Mouse (Mus musculus) liver, postnatal 0 days (tissue): ENCODE data around the gene Bap1. TPM values are rescaled to one million over a fixed set of nuclear protein-coding genes. Genes with fewer than 3 reads are reported as not detected.

Experiments
- ATAC-seq: fragments of 200-750 bp; cut with Nextera tagmentation; 2 replicates; pipeline ENCODE4 v1.8.0; 2017; ENCODE audit warnings: mild to moderate bottlenecking, moderate library complexity
- DNase-seq: peaks from one replicate; pipeline ENCODE4 v3.0.0-alpha.2; 2016
- H3K27ac ChIP-seq: fragments of 300-500 bp; sonication (generic); 2 replicates; pipeline ENCODE4 v1.5.1; 2014; ENCODE audit warnings: antibody characterized with exemption, moderate library complexity, mild to moderate bottlenecking, low read depth
- H3K27me3 ChIP-seq: fragments of 300-500 bp; sonication (generic); 2 replicates; pipeline ENCODE4 v1.6.1; 2014; ENCODE audit warnings: low read length, control low read depth, mixed read lengths; ENCODE audit not compliant: insufficient read depth
- H3K36me3 ChIP-seq: fragments of 300-500 bp; sonication (generic); replicated peaks from 2 replicates; pipeline ENCODE4 v1.6.1; 2014; ENCODE audit warnings: mild to moderate bottlenecking, control low read depth, low read length, moderate library complexity, mixed read lengths; ENCODE audit not compliant: insufficient read depth
- H3K4me1 ChIP-seq: fragments of 300-500 bp; sonication (generic); 2 replicates; pipeline ENCODE4 v1.6.1; 2014; ENCODE audit warnings: antibody characterized with exemption, mild to moderate bottlenecking, control low read depth; ENCODE audit not compliant: insufficient read depth
- H3K4me2 ChIP-seq: fragments of 300-500 bp; sonication (generic); 2 replicates; pipeline ENCODE4 v1.6.1; 2014; ENCODE audit warnings: low read depth, mild to moderate bottlenecking, low read length, moderate library complexity, mixed read lengths
- H3K4me3 ChIP-seq: fragments of 300-500 bp; sonication (generic); 2 replicates; pipeline ENCODE4 v1.5.1; 2014; ENCODE audit warnings: low read depth, low read length
- H3K9ac ChIP-seq: fragments of 300-500 bp; sonication (generic); replicated peaks from 2 replicates; pipeline ENCODE4 v1.6.1; 2014; ENCODE audit warnings: mild to moderate bottlenecking, moderate library complexity
- H3K9me3 ChIP-seq: fragments of 300-500 bp; sonication (generic); 2 replicates; pipeline ENCODE4 v1.6.1; 2016; ENCODE audit warnings: mild to moderate bottlenecking, control low read depth, low read length, mixed read lengths
- CTCF ChIP-seq: sonication (generic); IDR thresholded peaks from 2 replicates; pipeline ENCODE4 v1.5.1; 2016; ENCODE audit warnings: antibody characterized with exemption, low read depth
- EP300 ChIP-seq: IDR thresholded peaks from 2 replicates; pipeline ENCODE4 v1.6.1; 2016; ENCODE audit warnings: antibody characterized with exemption, low read depth, mild to moderate bottlenecking
- WGBS: fragments of 180-500 bp; shearing (Covaris S2); extraction: QIAGEN DNeasy Blood & Tissue Kit; methylation state at CpG from one replicate; pipeline ENCODE4 v1.1.7; 2014; ENCODE audit not compliant: insufficient replicate concordance; 5-methylcytosine and 5-hydroxymethylcytosine counted together
- polyA plus RNA-seq: library from polyadenylated mRNA; unstranded; fragments of >200 nt; fragmentation: Nextera tagmentation; extraction: Ambion mirVana; gene quantifications from 2 replicates; pipeline ENCODE4 v1.2.1, GENCODE M21; 2015

Bap1 gene
- polyA plus RNA-seq, 1 experiment from 2014 or later: 19.8 TPM

- Histone ChIP-seq H3K27me3 (no peaks in the 10 kb centered on the region), H3K4me2 (peak within 1 kb of the TSS; percentile 83), H3K36me3 (peaks cover 12% of the 10 kb centered on the region), H3K4me3 (peak within 1 kb of the TSS; percentile 83), H3K4me1 (peaks cover 40% of the 10 kb centered on the region), H3K27ac (peak within 1 kb of the TSS; percentile 95; the same call in 1 of the 2 replicates), H3K9me3 (no peaks in the 10 kb centered on the region), H3K9ac (peak within 1 kb of the TSS; percentile 89; the same call in 1 of the 2 replicates)
- TF ChIP-seq CTCF (no peak), EP300 (no peak)
- 52% methylated on average over 2 of the region's 2 CpGs for WGBS
- DNase-seq: no peak
- no peak for ATAC-seq
Measured at GRCm38 (mm10) chr14:31208084-31208483, 43.2 kb upstream of the Bap1 start, which contains the start of gene Tnnc1. TSS of gene Tnnc1 (plus strand) at chr14:31208312.

GRCm38 (mm10) chr14:31209133-31209557 is 42.1 kb upstream of the Bap1 start:
- 63% methylated on average over 4 of the region's 4 CpGs for WGBS
- no peak overlapping the region for H3K4me3 ChIP-seq
- H3K4me1 ChIP-seq: peaks cover 46% of the 10 kb centered on the region
- H3K27me3 ChIP-seq: no peaks in the 10 kb centered on the region
- no peak overlapping the region for H3K4me2 ChIP-seq
- DNase-seq (no peak), ATAC-seq (no peak)
- no peak for TF ChIP-seq EP300
- no peak for TF ChIP-seq CTCF
- no peak overlapping the region for H3K9ac ChIP-seq
- H3K27ac ChIP-seq: no peak overlapping the region
- H3K9me3 ChIP-seq: no peaks in the 10 kb centered on the region
- peaks cover 2% of the 10 kb centered on the region for H3K36me3 ChIP-seq

GRCm38 (mm10) chr14:31211854-31212253 is 39.4 kb upstream of the Bap1 start:
- 72% methylated on average over 6 of the region's 6 CpGs for WGBS
- Histone ChIP-seq H3K4me3 (no peak overlapping the region), H3K27ac (no peak overlapping the region), H3K4me2 (no peak overlapping the region), H3K36me3 (no peaks in the 10 kb centered on the region), H3K9me3 (no peaks in the 10 kb centered on the region), H3K4me1 (peaks cover 40% of the 10 kb centered on the region), H3K9ac (no peak overlapping the region), H3K27me3 (no peaks in the 10 kb centered on the region)
- no peak for TF ChIP-seq CTCF
- no peak for TF ChIP-seq EP300
- no peak for DNase-seq
- ATAC-seq: no peak

GRCm38 (mm10) chr14:31212499-31212898 is 38.8 kb upstream of the Bap1 start:
- H3K36me3 ChIP-seq: no peaks in the 10 kb centered on the region
- DNase-seq (no peak), ATAC-seq (no peak)
- 76% methylated on average over 3 of the region's 3 CpGs for WGBS
- H3K4me2 ChIP-seq: no peak overlapping the region
- peaks cover 36% of the 10 kb centered on the region for H3K4me1 ChIP-seq
- H3K9ac ChIP-seq: no peak overlapping the region
- TF ChIP-seq CTCF: no peak
- no peak for TF ChIP-seq EP300
- peak overlapping the region; percentile 9; the same call in 1 of the 2 replicates for H3K27ac ChIP-seq
- no peak overlapping the region for H3K4me3 ChIP-seq
- no peaks in the 10 kb centered on the region for H3K27me3 ChIP-seq
- no peaks in the 10 kb centered on the region for H3K9me3 ChIP-seq

GRCm38 (mm10) chr14:31213868-31214267 is 37.4 kb upstream of the Bap1 start:
- H3K9ac ChIP-seq: no peak overlapping the region
- DNase-seq (peak; percentile 61), ATAC-seq (peak; percentile 70)
- H3K4me1 ChIP-seq: peaks cover 34% of the 10 kb centered on the region
- peak overlapping the region; percentile 32; the same call in 1 of the 2 replicates for H3K4me2 ChIP-seq
- H3K9me3 ChIP-seq: no peaks in the 10 kb centered on the region
- no peaks in the 10 kb centered on the region for H3K27me3 ChIP-seq
- 51% methylated on average over 8 of the region's 8 CpGs for WGBS
- peak overlapping the region; percentile 66 for H3K27ac ChIP-seq
- TF ChIP-seq EP300: 0 out of 2 replicates have a peak, but pooled peaks have one; percentile 9
- TF ChIP-seq CTCF: no peak
- no peak overlapping the region for H3K4me3 ChIP-seq
- H3K36me3 ChIP-seq: no peaks in the 10 kb centered on the region

GRCm38 (mm10) chr14:31214684-31215083 is 36.6 kb upstream of the Bap1 start:
- Histone ChIP-seq H3K9me3 (no peaks in the 10 kb centered on the region), H3K27me3 (no peaks in the 10 kb centered on the region), H3K9ac (no peak overlapping the region), H3K4me1 (peaks cover 31% of the 10 kb centered on the region), H3K36me3 (no peaks in the 10 kb centered on the region), H3K4me3 (no peak overlapping the region), H3K27ac (peak overlapping the region; percentile 66), H3K4me2 (0 out of 2 replicates have a peak overlapping the region, but pooled peaks have one; percentile 29)
- no peak for TF ChIP-seq EP300
- TF ChIP-seq CTCF: no peak
- WGBS: 51% methylated on average over 3 of the region's 3 CpGs
- ATAC-seq (no peak), DNase-seq (no peak)
